Mouse (Mus musculus) MEL (cell line): ENCODE measurements around the gene Nfkbie. TPM values are rescaled to one million over a fixed set of nuclear protein-coding genes. Genes with fewer than 3 reads are reported as not detected.
A peak's percentile ranks its signal among the peaks of the same experiment; 100 is the strongest.

Source experiments
- DNase-seq: peaks from one replicate; pipeline ENCODE4 v3.0.0; 2011; ENCODE audit warnings: low read depth, low spot score
- H3K27ac ChIP-seq: 2 replicates; pipeline ENCODE4 v1.5.1; 2012; ENCODE audit warnings: low read depth, mild to moderate bottlenecking, control low read depth, low read length, moderate library complexity; ENCODE audit not compliant: control insufficient read depth
- H3K27me3 ChIP-seq, 2 experiments: fragments of 150-350 bp in 1 of 2; sonication (generic) in 1 of 2; 2 replicates each; pipeline ENCODE4 v1.6.1; 2012; ENCODE audit warnings: low read length in 2 of 2, mild to moderate bottlenecking in 2 of 2, improper control_type of control experiment in 1 of 2, moderate library complexity in 1 of 2; ENCODE audit not compliant: insufficient read depth in 2 of 2, control insufficient read depth in 1 of 2
- H3K36me3 ChIP-seq, 2 experiments: 2 replicates each; pipeline ENCODE4 v1.6.1; 2012 to 2014; ENCODE audit warnings: low read length in 2 of 2, improper control_type of control experiment in 1 of 2, inconsistent platforms in 1 of 2, mild to moderate bottlenecking in 1 of 2; ENCODE audit not compliant: insufficient read depth in 2 of 2, control insufficient read depth in 1 of 2
- H3K4me1 ChIP-seq, 2 experiments: fragments of 150-350 bp in 1 of 2; sonication (generic) in 1 of 2; 2 replicates each; pipeline ENCODE4 v1.6.1; 2012; ENCODE audit warnings: low read length in 2 of 2, improper control_type of control experiment in 1 of 2, mild to moderate bottlenecking in 1 of 2; ENCODE audit not compliant: insufficient read depth in 2 of 2, control insufficient read depth in 1 of 2
- H3K4me3 ChIP-seq, 2 experiments: fragments of 150-350 bp in 1 of 2; sonication (generic) in 1 of 2; 2 replicates each; pipeline ENCODE4 v1.5.1; 2012; ENCODE audit warnings: low read depth in 2 of 2, low read length in 2 of 2, mild to moderate bottlenecking in 2 of 2, moderate library complexity in 2 of 2, control low read depth in 1 of 2, improper control_type of control experiment in 1 of 2; ENCODE audit not compliant: control insufficient read depth in 1 of 2, insufficient read depth in 1 of 2
- H3K79me2 ChIP-seq: 2 replicates; pipeline ENCODE4 v1.6.1; 2012; ENCODE audit warnings: mild to moderate bottlenecking, low read length, moderate library complexity; ENCODE audit not compliant: control insufficient read depth, poor library complexity, insufficient read depth
- H3K9ac ChIP-seq: 2 replicates; pipeline ENCODE4 v1.6.1; 2012; ENCODE audit warnings: low read depth, mild to moderate bottlenecking, control low read depth, low read length, moderate library complexity; ENCODE audit not compliant: control insufficient read depth, poor library complexity, severe bottlenecking
- H3K9me3 ChIP-seq: fragments of 150-350 bp; sonication (generic); replicated peaks from 2 replicates; pipeline ENCODE4 v1.6.1; 2012; ENCODE audit warnings: mild to moderate bottlenecking, low read length, improper control_type of control experiment, moderate library complexity; ENCODE audit not compliant: insufficient read depth
- BHLHE40 ChIP-seq: IDR thresholded peaks from 2 replicates; pipeline ENCODE4 v1.6.1; 2012; ENCODE audit warnings: low read depth, mild to moderate bottlenecking, inconsistent platforms, low read length, improper control_type of control experiment, borderline replicate concordance
- E2F4 ChIP-seq: IDR thresholded peaks from 2 replicates; pipeline ENCODE4 v1.6.1; 2011; ENCODE audit warnings: low read depth, low read length, improper control_type of control experiment, borderline replicate concordance
- EP300 ChIP-seq, 2 experiments: IDR thresholded peaks; 2 replicates each; pipeline ENCODE4 v1.6.1; 2011; ENCODE audit warnings: improper control_type of control experiment in 2 of 2, low read length in 2 of 2, low read depth in 1 of 2, mild to moderate bottlenecking in 1 of 2
- ETS1 ChIP-seq: IDR thresholded peaks from 2 replicates; pipeline ENCODE4 v1.6.1; 2012; ENCODE audit warnings: low read depth, mild to moderate bottlenecking, inconsistent platforms, low read length, improper control_type of control experiment, moderate library complexity
- GABPA ChIP-seq: IDR thresholded peaks from 2 replicates; pipeline ENCODE4 v1.6.1; 2012; ENCODE audit warnings: low read depth, mild to moderate bottlenecking, inconsistent platforms, low read length, improper control_type of control experiment, moderate library complexity
- GATA1 ChIP-seq: IDR thresholded peaks from 2 replicates; pipeline ENCODE4 v1.6.1; 2011; ENCODE audit warnings: low read depth, low read length, improper control_type of control experiment
- HCFC1 ChIP-seq: IDR thresholded peaks from 2 replicates; pipeline ENCODE4 v1.6.1; 2012; ENCODE audit warnings: low read depth, mild to moderate bottlenecking, inconsistent platforms, low read length, improper control_type of control experiment, moderate library complexity
- MAZ ChIP-seq: IDR thresholded peaks from 2 replicates; pipeline ENCODE4 v1.6.1; 2012; ENCODE audit warnings: low read depth, mild to moderate bottlenecking, inconsistent platforms, low read length, improper control_type of control experiment
- MEF2A ChIP-seq: IDR thresholded peaks from 2 replicates; pipeline ENCODE4 v1.6.1; 2014; ENCODE audit warnings: low read depth, mild to moderate bottlenecking, inconsistent platforms, low read length, improper control_type of control experiment; ENCODE audit not compliant: poor library complexity, insufficient replicate concordance, severe bottlenecking; ENCODE audit errors: extremely low read depth
- MXI1 ChIP-seq: IDR thresholded peaks from 2 replicates; pipeline ENCODE4 v1.6.1; 2011; ENCODE audit warnings: mild to moderate bottlenecking, low read depth, low read length, improper control_type of control experiment
- MYC ChIP-seq: IDR thresholded peaks from 2 replicates; pipeline ENCODE4 v1.6.1; 2011; ENCODE audit warnings: low read depth, mild to moderate bottlenecking, low read length, improper control_type of control experiment, moderate library complexity
- NRF1 ChIP-seq: IDR thresholded peaks from 2 replicates; pipeline ENCODE4 v1.6.1; 2014; ENCODE audit warnings: low read depth, mild to moderate bottlenecking, inconsistent platforms, low read length, improper control_type of control experiment, moderate library complexity; ENCODE audit not compliant: poor library complexity, insufficient read depth, severe bottlenecking
- POLR2A ChIP-seq, 2 experiments: IDR thresholded peaks; 2 replicates each; pipeline ENCODE4 v1.6.1; 2011 to 2012; ENCODE audit warnings: low read length in 2 of 2, mild to moderate bottlenecking in 2 of 2, control low read depth in 1 of 2, improper control_type of control experiment in 1 of 2, low read depth in 1 of 2, moderate library complexity in 1 of 2; ENCODE audit not compliant: control insufficient read depth in 1 of 2, insufficient read depth in 1 of 2, poor library complexity in 1 of 2
- RCOR1 ChIP-seq: IDR thresholded peaks from 2 replicates; pipeline ENCODE4 v1.6.1; 2012; ENCODE audit warnings: low read depth, mild to moderate bottlenecking, inconsistent platforms, low read length, improper control_type of control experiment
- SIN3A ChIP-seq: IDR thresholded peaks from 2 replicates; pipeline ENCODE4 v1.6.1; 2012; ENCODE audit warnings: low read length, improper control_type of control experiment, inconsistent platforms
- SMC3 ChIP-seq: IDR thresholded peaks from 2 replicates; pipeline ENCODE4 v1.6.1; 2011; ENCODE audit warnings: low read depth, low read length, improper control_type of control experiment
- TAL1 ChIP-seq: IDR thresholded peaks from 2 replicates; pipeline ENCODE4 v1.6.1; 2012; ENCODE audit warnings: mild to moderate bottlenecking, inconsistent platforms, low read length, moderate library complexity, mixed read lengths
- TCF12 ChIP-seq: IDR thresholded peaks from 2 replicates; pipeline ENCODE4 v1.6.1; 2014; ENCODE audit warnings: low read depth, mild to moderate bottlenecking, inconsistent platforms, low read length, improper control_type of control experiment, moderate library complexity
- USF1 ChIP-seq: IDR thresholded peaks from 2 replicates; pipeline ENCODE4 v1.6.1; 2014; ENCODE audit warnings: low read depth, mild to moderate bottlenecking, inconsistent platforms, low read length, improper control_type of control experiment, moderate library complexity
- USF2 ChIP-seq, 2 experiments: IDR thresholded peaks; 2 replicates each; pipeline ENCODE4 v1.6.1; 2011 to 2012; ENCODE audit warnings: improper control_type of control experiment in 2 of 2, low read length in 2 of 2, borderline replicate concordance in 1 of 2, inconsistent platforms in 1 of 2, low read depth in 1 of 2, mild to moderate bottlenecking in 1 of 2; ENCODE audit not compliant: insufficient read depth in 1 of 2
- polyA plus RNA-seq, 2 experiments: library from polyadenylated mRNA; stranded (reverse) in 1 of 2; unstranded in 1 of 2; fragments of >175 nt in 1 of 2; fragments of >200 nt in 1 of 2; gene quantifications; 2 replicates each; pipeline versions ENCODE4 v1.2.1 to v1.2.4; 2012; ENCODE audit warnings: low replicate concordance in 2 of 2, low read depth in 1 of 2; ENCODE audit not compliant: insufficient read length in 2 of 2, insufficient read depth in 1 of 2, missing spikeins in 1 of 2
- total RNA-seq: library from RNA; depleted of rRNA; stranded (reverse); fragments of 300-350 nt; gene quantifications from 2 replicates; pipeline ENCODE4 v1.2.3, GENCODE M21; 2012

Nfkbie gene
- total and polyA plus RNA-seq, 3 experiments = 2.7 to 5.7 TPM; not detected in 1

GRCm38 (mm10) chr17:45581567-45581983 is 26.1 kb downstream of the Nfkbie start (continued):
- TF ChIP-seq RCOR1 (no peak), TCF12 (no peak), MAZ (no peak; the same call in 1 of the 2 replicates), SIN3A (peak; percentile 73), POLR2A (IDR thresholded peaks at IDR 0.05; ENCODE audit: control insufficient read depth in 1 of 2, insufficient read depth in 1 of 2, low read depth in 1 of 2, low read length in 2 of 2, poor library complexity in 1 of 2) (no peak), NRF1 (no peak), USF1 (no peak), GABPA (no peak), E2F4 (no peak), SMC3 (peak; percentile 82), USF2 (IDR thresholded peaks at IDR 0.05; ENCODE audit: borderline replicate concordance in 1 of 2, insufficient read depth in 1 of 2, low read depth in 1 of 2, low read length in 2 of 2) (no peak)

- peak overlapping the region; percentile 80 for H3K27ac ChIP-seq
- TF ChIP-seq MEF2A (no peak), MYC (no peak), EP300 (IDR thresholded peaks at IDR 0.05; ENCODE audit: low read depth in 1 of 2, low read length in 2 of 2) (peak; percentile 67 to 74), TCF12 (peak; percentile 76), RCOR1 (peak; percentile 64), MAZ (no peak; the same call in none of the 2 replicates), ETS1 (peak; percentile 73), TAL1 (peak; percentile 33; the same call in 1 of the 2 replicates), SIN3A (peak; percentile 38; the same call in 1 of the 2 replicates), MXI1 (peak; percentile 60; the same call in 1 of the 2 replicates), BHLHE40 (peak; percentile 73; the same call in 1 of the 2 replicates), SMC3 (no peak), GATA1 (peak; percentile 80), USF1 (peak; percentile 84), HCFC1 (no peak)
- TF ChIP-seq, all 39 proteins: peak for 10
- Histone ChIP-seq H3K4me1 (peaks cover 20 to 39% of the 10 kb centered on the region in 2 experiments), H3K4me3 (no peak overlapping the region), H3K9me3 (no peaks in the 10 kb centered on the region), H3K79me2 (no peaks in the 10 kb centered on the region), H3K27me3 (no peaks in the 10 kb centered on the region), H3K36me3 (peaks cover 0 to 27% of the 10 kb centered on the region in 2 experiments; a peak in 3 of 4 replicates), H3K9ac (no peak overlapping the region)
- DNase-seq = peak; percentile 82
Observed at GRCm38 (mm10) chr17:45582188-45582587, 26.7 kb downstream of the Nfkbie start.
